Mouse (Mus musculus) neural tube, embryonic 15.5 days (tissue): Measurements from ENCODE around the gene Negr1. TPM values are rescaled to one million over a fixed set of nuclear protein-coding genes. Genes with fewer than 3 reads are reported as not detected.

Experiments
- ATAC-seq: fragments of 200-750 bp; cut with Nextera tagmentation; 2 replicates; pipeline ENCODE4 v1.8.0; 2017; ENCODE audit warnings: mild to moderate bottlenecking, moderate TSS enrichment, moderate library complexity; ENCODE audit not compliant: low FRiP score
- H3K27ac ChIP-seq: fragments of 300-500 bp; sonication (generic); replicated peaks from 2 replicates; pipeline ENCODE4 v1.5.1; 2015; ENCODE audit warnings: mild to moderate bottlenecking, inconsistent platforms
- H3K27me3 ChIP-seq: fragments of 300-500 bp; sonication (generic); replicated peaks from 2 replicates; pipeline ENCODE4 v1.6.1; 2015; ENCODE audit warnings: inconsistent platforms
- H3K36me3 ChIP-seq: fragments of 300-500 bp; sonication (generic); 2 replicates; pipeline ENCODE4 v1.6.1; 2015; ENCODE audit warnings: inconsistent platforms
- H3K4me1 ChIP-seq: fragments of 300-500 bp; sonication (generic); 2 replicates; pipeline ENCODE4 v1.6.1; 2015; ENCODE audit warnings: inconsistent platforms
- H3K4me2 ChIP-seq: fragments of 300-500 bp; sonication (generic); 2 replicates; pipeline ENCODE4 v1.6.1; 2015; ENCODE audit warnings: inconsistent platforms, mild to moderate bottlenecking, moderate library complexity
- H3K4me3 ChIP-seq: fragments of 300-500 bp; sonication (generic); replicated peaks from 2 replicates; pipeline ENCODE4 v1.5.1; 2015; ENCODE audit warnings: mild to moderate bottlenecking, inconsistent platforms
- H3K9ac ChIP-seq: fragments of 300-500 bp; sonication (generic); replicated peaks from 2 replicates; pipeline ENCODE4 v1.6.1; 2015; ENCODE audit warnings: mild to moderate bottlenecking, inconsistent platforms
- H3K9me3 ChIP-seq: fragments of 300-500 bp; sonication (generic); replicated peaks from 2 replicates; pipeline ENCODE4 v1.6.1; 2016; ENCODE audit warnings: inconsistent platforms
- WGBS: fragments of 180-500 bp; shearing (Covaris S2); methylation state at CpG from one replicate; pipeline ENCODE4 v1.1.7; 2015; ENCODE audit warnings: mixed read lengths; 5-methylcytosine and 5-hydroxymethylcytosine counted together
- polyA plus RNA-seq: library from polyadenylated mRNA; unstranded; fragments of >200 nt; fragmentation: Nextera tagmentation; extraction: Ambion mirVana; gene quantifications from 2 replicates; pipeline ENCODE4 v1.2.1, GENCODE M21; 2015

Gene Negr1
- polyA plus RNA-seq, 1 experiment from 2014 or later: 48.6 TPM

GRCm38 (mm10) chr3:156766171-156766845, 204.7 kb downstream of the Negr1 start:
- no peak overlapping the region for H3K9ac ChIP-seq
- H3K4me2 ChIP-seq: no peak overlapping the region
- H3K27me3 ChIP-seq: no peaks in the 10 kb centered on the region
- peaks cover under 1% of the 10 kb centered on the region; the same call in 1 of the 2 replicates for H3K4me1 ChIP-seq
- H3K36me3 ChIP-seq: no peaks in the 10 kb centered on the region
- 67% methylated on average over 2 of the region's 2 CpGs for WGBS
- H3K27ac ChIP-seq: no peak overlapping the region
- H3K9me3 ChIP-seq: no peaks in the 10 kb centered on the region
- no peak for ATAC-seq
- no peak overlapping the region for H3K4me3 ChIP-seq

- 30% methylated on average over 2 of the region's 2 CpGs for WGBS
- no peak overlapping the region for H3K27ac ChIP-seq
- H3K9ac ChIP-seq: no peak overlapping the region
- ATAC-seq: no peak
- H3K4me2 ChIP-seq: no peak overlapping the region
- H3K4me1 ChIP-seq: peaks cover 15% of the 10 kb centered on the region; the same call in 1 of the 2 replicates
- H3K9me3 ChIP-seq: no peaks in the 10 kb centered on the region
- H3K36me3 ChIP-seq: no peaks in the 10 kb centered on the region
- H3K27me3 ChIP-seq: no peaks in the 10 kb centered on the region
- no peak overlapping the region for H3K4me3 ChIP-seq
Measured at GRCm38 (mm10) chr3:156771626-156772025, 210.0 kb downstream of the Negr1 start.

DNA sequence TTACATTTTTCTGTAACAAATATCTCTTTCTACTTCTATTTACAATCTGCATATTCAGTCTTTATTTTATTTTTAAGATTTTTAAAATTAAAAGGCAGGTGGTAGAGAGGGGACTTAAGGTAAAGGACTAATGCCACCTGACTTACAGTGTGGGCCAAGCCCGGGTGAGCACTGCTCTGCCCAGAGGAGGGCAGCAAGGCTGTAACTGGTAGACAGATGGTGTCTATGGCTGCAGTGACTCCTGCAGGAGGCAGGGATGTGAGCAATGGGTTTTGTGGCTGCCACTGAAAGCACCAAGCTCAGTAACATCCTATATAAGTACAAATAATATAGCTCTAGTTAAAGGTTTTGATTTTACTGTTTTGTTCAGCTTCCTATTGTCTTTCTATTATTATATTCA, 210.5 kb downstream of the Negr1 start:
- H3K27me3 ChIP-seq: no peaks in the 10 kb centered on the region
- no peaks in the 10 kb centered on the region for H3K9me3 ChIP-seq
- no peak overlapping the region for H3K9ac ChIP-seq
- peaks cover 15% of the 10 kb centered on the region; the same call in 1 of the 2 replicates for H3K4me1 ChIP-seq
- 27% methylated on average over 1 of the region's 1 CpGs for WGBS
- ATAC-seq: peak; percentile 76; the same call in 1 of the 2 replicates
- no peak overlapping the region for H3K4me3 ChIP-seq
- H3K4me2 ChIP-seq: no peak overlapping the region
- H3K27ac ChIP-seq: no peak overlapping the region
- H3K36me3 ChIP-seq: no peaks in the 10 kb centered on the region

GRCm38 (mm10) chr3:156784309-156784852, 222.8 kb downstream of the Negr1 start:
- Histone ChIP-seq H3K4me2 (no peak overlapping the region), H3K36me3 (no peaks in the 10 kb centered on the region), H3K9ac (no peak overlapping the region), H3K27me3 (no peaks in the 10 kb centered on the region), H3K27ac (no peak overlapping the region), H3K4me3 (no peak overlapping the region), H3K4me1 (no peaks in the 10 kb centered on the region), H3K9me3 (no peaks in the 10 kb centered on the region)
- ATAC-seq: no peak
- WGBS: 31% methylated on average over 1 of the region's 1 CpGs

GRCm38 (mm10) chr3:156786355-156786754, 224.8 kb downstream of the Negr1 start:
- Histone ChIP-seq H3K9ac (no peak overlapping the region), H3K4me3 (no peak overlapping the region), H3K4me2 (no peak overlapping the region), H3K36me3 (no peaks in the 10 kb centered on the region), H3K27me3 (no peaks in the 10 kb centered on the region), H3K27ac (no peak overlapping the region), H3K4me1 (no peaks in the 10 kb centered on the region), H3K9me3 (no peaks in the 10 kb centered on the region)
- 78% methylated on average over 1 of the region's 1 CpGs for WGBS
- no peak for ATAC-seq

- no peak for ATAC-seq
- Histone ChIP-seq H3K4me2 (no peak overlapping the region), H3K36me3 (no peaks in the 10 kb centered on the region), H3K27me3 (no peaks in the 10 kb centered on the region), H3K4me3 (no peak overlapping the region), H3K27ac (no peak overlapping the region), H3K9me3 (no peaks in the 10 kb centered on the region), H3K9ac (no peak overlapping the region), H3K4me1 (0 out of 2 replicates have a peak, but pooled peaks cover 4% of the 10 kb centered on the region)
Measured at GRCm38 (mm10) chr3:156791234-156791633, 229.6 kb downstream of the Negr1 start.

DNA sequence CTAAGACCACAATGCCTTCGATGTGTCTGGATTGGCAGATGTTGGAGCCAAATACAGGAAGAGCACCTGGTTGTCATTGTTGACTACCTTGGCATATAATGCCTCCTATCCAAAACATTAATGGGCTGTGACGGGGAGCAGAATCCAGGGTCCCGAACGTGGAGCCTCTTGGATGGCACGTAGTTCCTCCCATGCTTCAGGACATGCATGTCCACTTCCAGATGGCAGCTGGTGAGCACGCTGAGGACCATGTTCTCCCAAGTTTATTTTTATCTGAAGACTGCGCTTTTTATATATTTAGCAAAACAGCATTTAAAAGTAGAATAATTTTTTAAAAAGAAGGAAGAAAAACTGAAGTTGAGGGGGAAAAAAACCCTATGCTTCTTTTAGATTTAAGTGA, 231.1 kb downstream of the Negr1 start:
- ATAC-seq: no peak
- no peak overlapping the region for H3K9ac ChIP-seq
- no peaks in the 10 kb centered on the region for H3K9me3 ChIP-seq
- no peaks in the 10 kb centered on the region for H3K36me3 ChIP-seq
- H3K27ac ChIP-seq: no peak overlapping the region
- 81% methylated on average over 7 of the region's 7 CpGs for WGBS
- no peak overlapping the region for H3K4me3 ChIP-seq
- no peaks in the 10 kb centered on the region for H3K27me3 ChIP-seq
- H3K4me1 ChIP-seq: 0 out of 2 replicates have a peak, but pooled peaks cover 4% of the 10 kb centered on the region
- no peak overlapping the region for H3K4me2 ChIP-seq

- no peaks in the 10 kb centered on the region for H3K36me3 ChIP-seq
Measured at GRCm38 (mm10) chr3:156794091-156794490, 232.5 kb downstream of the Negr1 start.

DNA sequence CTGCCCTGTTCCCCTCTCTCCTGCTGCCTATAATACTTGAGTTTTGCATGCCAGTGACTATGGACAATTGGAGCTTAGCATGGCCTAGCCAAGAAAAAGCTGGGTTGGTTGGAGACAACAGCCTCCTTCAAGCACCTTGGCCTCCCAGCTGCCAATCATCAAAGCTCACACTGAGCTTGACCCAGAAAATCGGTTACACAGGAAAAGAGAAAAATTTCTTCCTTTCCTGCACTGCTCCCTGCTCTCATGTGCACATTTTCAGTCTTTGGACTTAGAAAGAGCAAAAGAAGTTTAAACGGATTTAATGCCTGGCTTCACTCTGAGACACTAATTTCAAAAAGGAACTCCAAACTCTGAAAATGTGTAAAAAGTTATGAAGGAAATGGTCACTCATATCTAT, 233.0 kb downstream of the Negr1 start:
- Histone ChIP-seq H3K36me3 (no peaks in the 10 kb centered on the region), H3K4me2 (no peak overlapping the region), H3K4me1 (0 out of 2 replicates have a peak, but pooled peaks cover 4% of the 10 kb centered on the region), H3K9ac (no peak overlapping the region), H3K27me3 (no peaks in the 10 kb centered on the region), H3K4me3 (no peak overlapping the region), H3K27ac (no peak overlapping the region), H3K9me3 (no peaks in the 10 kb centered on the region)
- 62% methylated on average over 2 of the region's 2 CpGs for WGBS
- ATAC-seq: no peak

More at GRCm38 (mm10) chr3:156794091-156794490, 232.5 kb downstream of the Negr1 start:
- H3K9ac ChIP-seq: no peak overlapping the region
- no peak overlapping the region for H3K27ac ChIP-seq
- no peak overlapping the region for H3K4me2 ChIP-seq
- no peaks in the 10 kb centered on the region for H3K27me3 ChIP-seq
- H3K9me3 ChIP-seq: no peaks in the 10 kb centered on the region
- no peak overlapping the region for H3K4me3 ChIP-seq
- no peak for ATAC-seq
- 0 out of 2 replicates have a peak, but pooled peaks cover 4% of the 10 kb centered on the region for H3K4me1 ChIP-seq
- WGBS: 95% methylated on average over 4 of the region's 4 CpGs

- H3K4me1 ChIP-seq: 0 out of 2 replicates have a peak, but pooled peaks cover 4% of the 10 kb centered on the region
- no peak overlapping the region for H3K9ac ChIP-seq
- H3K4me3 ChIP-seq: no peak overlapping the region
- 61% methylated on average over 6 of the region's 6 CpGs for WGBS
- no peak overlapping the region for H3K27ac ChIP-seq
- H3K36me3 ChIP-seq: no peaks in the 10 kb centered on the region
- no peaks in the 10 kb centered on the region for H3K9me3 ChIP-seq
- no peak overlapping the region for H3K4me2 ChIP-seq
- no peak for ATAC-seq
- H3K27me3 ChIP-seq: no peaks in the 10 kb centered on the region
Measured at GRCm38 (mm10) chr3:156796061-156796691, 234.6 kb downstream of the Negr1 start.

GRCm38 (mm10) chr3:156799228-156799627, 237.6 kb downstream of the Negr1 start:
- Histone ChIP-seq H3K4me1 (no peaks in the 10 kb centered on the region), H3K27ac (no peak overlapping the region), H3K9me3 (no peaks in the 10 kb centered on the region), H3K4me3 (no peak overlapping the region), H3K27me3 (no peaks in the 10 kb centered on the region), H3K9ac (no peak overlapping the region), H3K36me3 (no peaks in the 10 kb centered on the region), H3K4me2 (no peak overlapping the region)
- no peak for ATAC-seq
- WGBS: 96% methylated on average over 7 of the region's 7 CpGs

- Histone ChIP-seq H3K36me3 (no peaks in the 10 kb centered on the region), H3K4me2 (no peak overlapping the region), H3K4me3 (no peak overlapping the region), H3K27ac (no peak overlapping the region), H3K9ac (no peak overlapping the region), H3K27me3 (no peaks in the 10 kb centered on the region), H3K4me1 (no peaks in the 10 kb centered on the region), H3K9me3 (no peaks in the 10 kb centered on the region)
- WGBS: 88% methylated on average over 3 of the region's 3 CpGs
- ATAC-seq: no peak
Measured at GRCm38 (mm10) chr3:156809836-156810235, 248.2 kb downstream of the Negr1 start.
